Mouse (Mus musculus) CD8-positive naive resting alpha-beta T cell, adult 2 months (primary cell): ENCODE measurements around the gene Ppfibp1.

Experiments used
- DNase-seq, 2 experiments: peaks; one replicate each; pipeline ENCODE4 v3.0.0; 2022; ENCODE audit warnings: low read depth in 2 of 2, low spot score in 2 of 2

Ppfibp1 gene

GRCm38 (mm10) chr6:147032303-147032925 lies 144.1 kb downstream of the Ppfibp1 start, which contains the start of gene Rep15:
Gene Rep15 (plus strand): TSS chr6:147032584.
- DNase-seq = peak in 1 of 2 experiments; percentile 8

- peak; percentile 62 to 78 for DNase-seq
Observed at GRCm38 (mm10) chr6:147042291-147043290, 154.3 kb downstream of the Ppfibp1 start, which contains the start of gene Mrps35. Gene Mrps35 (plus strand): TSS chr6:147042764.

GRCm38 (mm10) chr6:147043633-147044032 lies 155.3 kb downstream of the Ppfibp1 start:
- DNase-seq = no peak

- DNase-seq = no peak
Observed at GRCm38 (mm10) chr6:147049239-147049805, 161.0 kb downstream of the Ppfibp1 start.

GRCm38 (mm10) chr6:147051666-147052065 lies 163.4 kb downstream of the Ppfibp1 start:
- no peak for DNase-seq

- DNase-seq = no peak
Observed at GRCm38 (mm10) chr6:147052440-147052839, 164.2 kb downstream of the Ppfibp1 start.

- DNase-seq = no peak
Observed at GRCm38 (mm10) chr6:147053785-147054646, 165.7 kb downstream of the Ppfibp1 start.

GRCm38 (mm10) chr6:147055374-147055977 lies 167.2 kb downstream of the Ppfibp1 start:
- DNase-seq = no peak

GRCm38 (mm10) chr6:147059326-147059725 lies 171.0 kb downstream of the Ppfibp1 start:
- no peak for DNase-seq

- DNase-seq = no peak
Observed at GRCm38 (mm10) chr6:147061630-147062029, 173.3 kb downstream of the Ppfibp1 start.

- DNase-seq = no peak
Observed at GRCm38 (mm10) chr6:147062034-147062433, 173.7 kb downstream of the Ppfibp1 start.

- no peak for DNase-seq
Observed at GRCm38 (mm10) chr6:147062694-147063093, 174.4 kb downstream of the Ppfibp1 start.

GRCm38 (mm10) chr6:147064226-147064943 lies 176.1 kb downstream of the Ppfibp1 start:
- no peak for DNase-seq

- no peak for DNase-seq
Observed at GRCm38 (mm10) chr6:147064944-147065261, 176.6 kb downstream of the Ppfibp1 start.

- DNase-seq = no peak
Observed at GRCm38 (mm10) chr6:147075808-147076387, 187.6 kb downstream of the Ppfibp1 start.

- DNase-seq = no peak
Observed at GRCm38 (mm10) chr6:147076878-147077277, 188.6 kb downstream of the Ppfibp1 start.

- DNase-seq = no peak
Observed at GRCm38 (mm10) chr6:147079919-147080318, 191.6 kb downstream of the Ppfibp1 start.
